19 mouse cellular contexts compared by ENCODE assay signal in genomic region chr3:137768627-137769026, GRCm38 (mm10).
DNase-seq lines count a peak whose midpoint lies in the region; ATAC-seq and TF ChIP-seq lines count a peak whose summit lies in the region.
"Had no signal": no experiment of that assay in that cellular context is flagged by ENCODE, and none has a peak within 500 bp of the region (broad histone marks: within the 10 kb centered on the region; RNA-seq: fewer than 3 reads in every experiment).

No protein-coding gene starts in this region.

- peak; percentile 55 for ATAC-seq in midbrain, embryonic 11.5 days (ENCODE audit: low FRiP score)
- no peak for ATAC-seq in midbrain, postnatal 0 days (ENCODE audit: low FRiP score)
- ATAC-seq in midbrain, embryonic 13.5 days: peak; percentile 53; the same call in 1 of the 2 replicates
- no peak for ATAC-seq in midbrain, embryonic 16.5 days
- ATAC-seq in midbrain, embryonic 14.5 days (ENCODE audit: low FRiP score, low TSS enrichment): peak; percentile 46; the same call in 1 of the 2 replicates
- ATAC-seq: forebrain, embryonic 13.5 days; forebrain, embryonic 15.5 days had no signal

- H3K9me3 ChIP-seq in midbrain, embryonic 11.5 days (ENCODE audit: control insufficient read depth, low read length): no peaks in the 10 kb centered on the region
- no peaks in the 10 kb centered on the region for H3K9me3 ChIP-seq in midbrain, postnatal 0 days (ENCODE audit: low read length)
- H3K9me3 ChIP-seq in midbrain, embryonic 13.5 days: no peaks in the 10 kb centered on the region
- no peaks in the 10 kb centered on the region for H3K9me3 ChIP-seq in midbrain, embryonic 16.5 days (replicated peaks; ENCODE audit: control insufficient read depth, low read length, poor library complexity, severe bottlenecking)
- H3K9me3 ChIP-seq in midbrain, embryonic 14.5 days (ENCODE audit: control insufficient read depth, low read length): no peaks in the 10 kb centered on the region
- H3K9me3 ChIP-seq: embryonic facial prominence, embryonic 10.5 days; embryonic facial prominence, embryonic 12.5 days; forebrain, embryonic 13.5 days; forebrain, embryonic 15.5 days had no signal

- 67% methylated on average over 4 of the region's 4 CpGs for WGBS in midbrain, embryonic 11.5 days
- 49% methylated on average over 4 of the region's 4 CpGs for WGBS in midbrain, postnatal 0 days
- 56% methylated on average over 4 of the region's 4 CpGs for WGBS in midbrain, embryonic 13.5 days
- 42% methylated on average over 4 of the region's 4 CpGs for WGBS in midbrain, embryonic 16.5 days
- WGBS in midbrain, embryonic 14.5 days: 48% methylated on average over 4 of the region's 4 CpGs

- DNase-seq in midbrain, embryonic 11.5 days (ENCODE audit: low spot score, missing footprints): no peak
- DNase-seq in midbrain, postnatal 0 days (ENCODE audit: low spot score): no peak
- peak; percentile 42 for DNase-seq in midbrain, embryonic 14.5 days
- no peak for DNase-seq in left cerebral cortex, postnatal 14 days (ENCODE audit: low spot score in 2 of 2)
- no peak for DNase-seq in layer of hippocampus, adult 11-12 months (ENCODE audit: low spot score)
- DNase-seq: adrenal gland, adult 2 months; adrenal gland, postnatal 10 days; adrenal gland, postnatal 25 days; cerebellum, adult 11-12 months; cerebellum, adult 2 months; cerebellum, adult 9-10 months; cerebellum, postnatal 10 days; cerebellum, postnatal 25 days had no signal

- intact Hi-C loops in left cerebral cortex, postnatal 14 days (cut with DNase I): no loop called here

- H3K4me3 ChIP-seq in midbrain, embryonic 11.5 days (ENCODE audit: low read depth, low read length): no peak overlapping the region
- H3K4me3 ChIP-seq in midbrain, postnatal 0 days (ENCODE audit: low read depth, low read length): no peak overlapping the region
- H3K4me3 ChIP-seq in midbrain, embryonic 13.5 days (replicated peaks): no peak overlapping the region
- H3K4me3 ChIP-seq in midbrain, embryonic 16.5 days (ENCODE audit: low read depth, low read length): no peak overlapping the region
- H3K4me3 ChIP-seq in midbrain, embryonic 14.5 days (replicated peaks; ENCODE audit: low read depth, low read length): no peak overlapping the region
- H3K4me3 ChIP-seq: embryonic facial prominence, embryonic 10.5 days; embryonic facial prominence, embryonic 12.5 days; forebrain, embryonic 13.5 days; forebrain, embryonic 15.5 days had no signal

- no peak overlapping the region for H3K9ac ChIP-seq in midbrain, embryonic 11.5 days (ENCODE audit: low read length)
- H3K9ac ChIP-seq in midbrain, postnatal 0 days (replicated peaks; ENCODE audit: low read length, poor library complexity, severe bottlenecking): no peak overlapping the region
- H3K9ac ChIP-seq in midbrain, embryonic 13.5 days (replicated peaks): no peak overlapping the region
- H3K9ac ChIP-seq in midbrain, embryonic 16.5 days (ENCODE audit: low read depth, low read length): no peak overlapping the region
- H3K9ac ChIP-seq in midbrain, embryonic 14.5 days (replicated peaks; ENCODE audit: low read length): no peak overlapping the region
- H3K9ac ChIP-seq: embryonic facial prominence, embryonic 12.5 days; forebrain, embryonic 13.5 days; forebrain, embryonic 15.5 days had no signal

- no peaks in the 10 kb centered on the region for H3K4me1 ChIP-seq in midbrain, embryonic 11.5 days (ENCODE audit: control insufficient read depth, insufficient read depth, low read length)
- no peaks in the 10 kb centered on the region for H3K4me1 ChIP-seq in midbrain, postnatal 0 days (ENCODE audit: insufficient read depth, low read length)
- 0 out of 2 replicates have a peak, but pooled peaks cover 5% of the 10 kb centered on the region for H3K4me1 ChIP-seq in midbrain, embryonic 13.5 days (replicated peaks)
- H3K4me1 ChIP-seq in midbrain, embryonic 16.5 days (ENCODE audit: control insufficient read depth, insufficient read depth, low read length): no peaks in the 10 kb centered on the region
- H3K4me1 ChIP-seq in midbrain, embryonic 14.5 days (ENCODE audit: control insufficient read depth, insufficient read depth, low read length): no peaks in the 10 kb centered on the region
- H3K4me1 ChIP-seq: embryonic facial prominence, embryonic 10.5 days; embryonic facial prominence, embryonic 12.5 days; forebrain, embryonic 13.5 days; forebrain, embryonic 15.5 days had no signal

- no peaks in the 10 kb centered on the region for H3K36me3 ChIP-seq in midbrain, embryonic 11.5 days (ENCODE audit: control insufficient read depth, insufficient read depth, low read length)
- H3K36me3 ChIP-seq in midbrain, postnatal 0 days (ENCODE audit: insufficient read depth, low read length): no peaks in the 10 kb centered on the region
- no peaks in the 10 kb centered on the region for H3K36me3 ChIP-seq in midbrain, embryonic 13.5 days
- no peaks in the 10 kb centered on the region for H3K36me3 ChIP-seq in midbrain, embryonic 16.5 days (ENCODE audit: control insufficient read depth, insufficient read depth, low read length)
- no peaks in the 10 kb centered on the region for H3K36me3 ChIP-seq in midbrain, embryonic 14.5 days (ENCODE audit: control insufficient read depth, insufficient read depth, low read length)
- H3K36me3 ChIP-seq: embryonic facial prominence, embryonic 10.5 days; embryonic facial prominence, embryonic 12.5 days; forebrain, embryonic 15.5 days had no signal

- no peak overlapping the region for H3K4me2 ChIP-seq in midbrain, embryonic 11.5 days
- no peak overlapping the region for H3K4me2 ChIP-seq in midbrain, postnatal 0 days (ENCODE audit: low read depth, low read length, poor library complexity, severe bottlenecking)
- H3K4me2 ChIP-seq in midbrain, embryonic 13.5 days (replicated peaks): no peak overlapping the region
- no peak overlapping the region for H3K4me2 ChIP-seq in midbrain, embryonic 16.5 days (ENCODE audit: low read length)
- H3K4me2 ChIP-seq in midbrain, embryonic 14.5 days (ENCODE audit: low read length): no peak overlapping the region
- H3K4me2 ChIP-seq: embryonic facial prominence, embryonic 12.5 days; forebrain, embryonic 13.5 days; forebrain, embryonic 15.5 days had no signal

- no peak overlapping the region for H3K27ac ChIP-seq in midbrain, embryonic 11.5 days (ENCODE audit: low read depth, low read length)
- no peak overlapping the region for H3K27ac ChIP-seq in midbrain, postnatal 0 days (ENCODE audit: low read depth, low read length)
- no peak overlapping the region for H3K27ac ChIP-seq in midbrain, embryonic 13.5 days
- no peak overlapping the region for H3K27ac ChIP-seq in midbrain, embryonic 16.5 days (ENCODE audit: low read length)
- H3K27ac ChIP-seq in midbrain, embryonic 14.5 days (replicated peaks; ENCODE audit: low read depth, low read length): peak overlapping the region; percentile 28; the same call in 1 of the 2 replicates
- H3K27ac ChIP-seq: embryonic facial prominence, embryonic 10.5 days; embryonic facial prominence, embryonic 12.5 days; forebrain, embryonic 13.5 days; forebrain, embryonic 15.5 days had no signal

- no peaks in the 10 kb centered on the region for H3K27me3 ChIP-seq in midbrain, embryonic 11.5 days (ENCODE audit: control insufficient read depth, insufficient read depth, low read length)
- no peaks in the 10 kb centered on the region for H3K27me3 ChIP-seq in midbrain, postnatal 0 days (ENCODE audit: insufficient read depth, low read length)
- no peaks in the 10 kb centered on the region for H3K27me3 ChIP-seq in midbrain, embryonic 13.5 days
- H3K27me3 ChIP-seq in midbrain, embryonic 16.5 days (ENCODE audit: control insufficient read depth, insufficient read depth, low read depth, low read length): no peaks in the 10 kb centered on the region
- H3K27me3 ChIP-seq in midbrain, embryonic 14.5 days (ENCODE audit: control insufficient read depth, insufficient read depth, low read length): no peaks in the 10 kb centered on the region
- H3K27me3 ChIP-seq: embryonic facial prominence, embryonic 12.5 days; forebrain, embryonic 13.5 days; forebrain, embryonic 15.5 days had no signal

- no peak for TF ChIP-seq CTCF in midbrain, postnatal 0 days (IDR thresholded peaks at IDR 0.05)

Comparison
In these comparisons a context has a peak if more than half of its experiments do, and no peak if none do; other contexts are left out.
1. ATAC-seq: peak in midbrain, embryonic 11.5 days (single experiment), midbrain, embryonic 13.5 days (single experiment) and midbrain, embryonic 14.5 days (single experiment); none in midbrain, postnatal 0 days (single experiment) and midbrain, embryonic 16.5 days (single experiment).